Mouse (Mus musculus) layer of hippocampus, adult 8-10 months (tissue): ENCODE results near the gene Kcnd3. TPM values are rescaled to one million over a fixed set of nuclear protein-coding genes. Genes with fewer than 3 reads are reported as not detected.

Experiments
- DNase-seq, 2 experiments: peaks; one replicate each; pipeline ENCODE4 v3.0.0; 2022; ENCODE audit warnings: low spot score in 2 of 2
- total RNA-seq, 4 experiments: library from RNA; stranded (reverse); gene quantifications; 2 replicates each; pipeline ENCODE4 v1.2.4; 2022

Gene Kcnd3
- total RNA-seq, 4 experiments from 2014 or later = 60.3 to 66.2 (median 63.7) TPM

GRCm38 (mm10) chr3:105653544-105654380, 201.6 kb downstream of the Kcnd3 start:
- DNase-seq = peak in 1 of 2 experiments; percentile 38

- no peak for DNase-seq
Observed at GRCm38 (mm10) chr3:105655031-105655585, 203.0 kb downstream of the Kcnd3 start.

GRCm38 (mm10) chr3:105660530-105660929, 208.4 kb downstream of the Kcnd3 start:
- DNase-seq = no peak

- DNase-seq = no peak
Observed at GRCm38 (mm10) chr3:105663043-105663442, 210.9 kb downstream of the Kcnd3 start.

- no peak for DNase-seq
Observed at GRCm38 (mm10) chr3:105665105-105665765, 213.1 kb downstream of the Kcnd3 start.

GRCm38 (mm10) chr3:105666996-105667523, 214.9 kb downstream of the Kcnd3 start:
- DNase-seq = no peak

- DNase-seq = peak in 1 of 2 experiments; percentile 24
Observed at GRCm38 (mm10) chr3:105668161-105668560, 216.0 kb downstream of the Kcnd3 start.

- DNase-seq = no peak
Observed at GRCm38 (mm10) chr3:105669776-105670175, 217.6 kb downstream of the Kcnd3 start.

- no peak for DNase-seq
Observed at GRCm38 (mm10) chr3:105670801-105671200, 218.7 kb downstream of the Kcnd3 start.

- DNase-seq = peak; percentile 62 to 75
Observed at GRCm38 (mm10) chr3:105674595-105675218, 222.6 kb downstream of the Kcnd3 start.

GRCm38 (mm10) chr3:105675932-105676331, 223.8 kb downstream of the Kcnd3 start:
- no peak for DNase-seq

- DNase-seq = no peak
Observed at GRCm38 (mm10) chr3:105680346-105680745, 228.2 kb downstream of the Kcnd3 start.

GRCm38 (mm10) chr3:105686394-105687323, 234.5 kb downstream of the Kcnd3 start:
- no peak for DNase-seq

- peak; percentile 91 to 94 for DNase-seq
Observed at GRCm38 (mm10) chr3:105687324-105688060, 235.4 kb downstream of the Kcnd3 start, which contains the start of gene Ddx20. Gene Ddx20 (minus strand): TSS chr3:105687574.

- no peak for DNase-seq
Observed at GRCm38 (mm10) chr3:105688536-105688935, 236.4 kb downstream of the Kcnd3 start.

- DNase-seq = peak; percentile 72 to 80
Observed at GRCm38 (mm10) chr3:105693327-105694080, 241.4 kb downstream of the Kcnd3 start.

GRCm38 (mm10) chr3:105695476-105696386, 243.6 kb downstream of the Kcnd3 start:
- no peak for DNase-seq
